Mouse (Mus musculus) midbrain, postnatal 0 days (tissue): ENCODE data around the gene 6430571L13Rik. TPM values are rescaled to one million over a fixed set of nuclear protein-coding genes. Genes with fewer than 3 reads are reported as not detected.

Source experiments
- ATAC-seq: fragments of 200-750 bp; cut with Nextera tagmentation; 2 replicates; pipeline ENCODE4 v1.8.0; 2017; ENCODE audit warnings: moderate number of reproducible peaks, mild to moderate bottlenecking, moderate TSS enrichment, moderate library complexity; ENCODE audit not compliant: low FRiP score
- DNase-seq: peaks from one replicate; pipeline ENCODE4 v3.0.0-alpha.2; 2015; ENCODE audit warnings: low spot score
- H3K27ac ChIP-seq: fragments of 300-500 bp; sonication (generic); 2 replicates; pipeline ENCODE4 v1.5.1; 2014; ENCODE audit warnings: low read depth, mild to moderate bottlenecking, low read length, mixed read lengths
- H3K27me3 ChIP-seq: fragments of 300-500 bp; sonication (generic); 2 replicates; pipeline ENCODE4 v1.6.1; 2014; ENCODE audit warnings: low read length, control low read depth, mixed read lengths; ENCODE audit not compliant: insufficient read depth
- H3K36me3 ChIP-seq: fragments of 300-500 bp; sonication (generic); 2 replicates; pipeline ENCODE4 v1.6.1; 2014; ENCODE audit warnings: low read length, control low read depth, mixed read lengths; ENCODE audit not compliant: insufficient read depth
- H3K4me1 ChIP-seq: fragments of 300-500 bp; sonication (generic); 2 replicates; pipeline ENCODE4 v1.6.1; 2014; ENCODE audit warnings: mild to moderate bottlenecking, control low read depth, antibody characterized with exemption, low read length, mixed read lengths; ENCODE audit not compliant: insufficient read depth
- H3K4me2 ChIP-seq: fragments of 300-500 bp; sonication (generic); 2 replicates; pipeline ENCODE4 v1.6.1; 2014; ENCODE audit warnings: low read depth, mild to moderate bottlenecking, low read length, mixed read lengths; ENCODE audit not compliant: poor library complexity, severe bottlenecking
- H3K4me3 ChIP-seq: fragments of 300-500 bp; sonication (generic); 2 replicates; pipeline ENCODE4 v1.5.1; 2014; ENCODE audit warnings: low read depth, mild to moderate bottlenecking, low read length, moderate library complexity
- H3K9ac ChIP-seq: fragments of 300-500 bp; sonication (generic); replicated peaks from 2 replicates; pipeline ENCODE4 v1.6.1; 2014; ENCODE audit warnings: mild to moderate bottlenecking, low read length, moderate library complexity, mixed read lengths; ENCODE audit not compliant: poor library complexity, severe bottlenecking
- H3K9me3 ChIP-seq: fragments of 300-500 bp; sonication (generic); 2 replicates; pipeline ENCODE4 v1.6.1; 2016; ENCODE audit warnings: low read length, control low read depth
- CTCF ChIP-seq: IDR thresholded peaks from 2 replicates; pipeline ENCODE4 v1.5.1; 2016; ENCODE audit warnings: antibody characterized with exemption, mild to moderate bottlenecking
- WGBS: fragments of 180-500 bp; shearing (Covaris S2); extraction: QIAGEN DNeasy Blood & Tissue Kit; methylation state at CpG from one replicate; pipeline ENCODE4 v1.1.7; 2014; 5-methylcytosine and 5-hydroxymethylcytosine counted together
- polyA plus RNA-seq: library from polyadenylated mRNA; unstranded; fragments of >200 nt; fragmentation: Nextera tagmentation; extraction: Ambion mirVana; gene quantifications from 2 replicates; pipeline ENCODE4 v1.2.1, GENCODE M21; 2015
- total RNA-seq: library from RNA; depleted of rRNA; stranded (reverse); fragments of >200 nt; gene quantifications from 2 replicates; pipeline ENCODE4 v1.2.3, GENCODE M21; 2014

6430571L13Rik gene
- total and polyA plus RNA-seq, 2 experiments from 2014 or later, result 10.4 to 13.6 TPM

GRCm38 (mm10) chr9:107322461-107323050 lies 17.8 kb upstream of the 6430571L13Rik start:
- no peak overlapping the region for H3K9ac ChIP-seq
- WGBS, result 86% methylated on average over 8 of the region's 8 CpGs

GRCm38 (mm10) chr9:107323558-107323957 lies 16.8 kb upstream of the 6430571L13Rik start:
- Histone ChIP-seq H3K9me3 (no peaks in the 10 kb centered on the region), H3K27me3 (no peaks in the 10 kb centered on the region), H3K36me3 (0 out of 2 replicates have a peak, but pooled peaks cover 3% of the 10 kb centered on the region), H3K4me2 (no peak overlapping the region), H3K4me3 (no peak overlapping the region), H3K27ac (no peak overlapping the region), H3K4me1 (no peaks in the 10 kb centered on the region), H3K9ac (no peak overlapping the region)
- peak; percentile 80 for DNase-seq
- no peak for TF ChIP-seq CTCF
- no peak for ATAC-seq
- 63% methylated on average over 6 of the region's 6 CpGs for WGBS

More at GRCm38 (mm10) chr9:107322461-107323050, 17.8 kb upstream of the 6430571L13Rik start:
- no peak overlapping the region for H3K4me2 ChIP-seq
- no peak overlapping the region for H3K4me3 ChIP-seq
- H3K27me3 ChIP-seq, result no peaks in the 10 kb centered on the region
- H3K4me1 ChIP-seq, result no peaks in the 10 kb centered on the region
- DNase-seq (no peak), ATAC-seq (no peak)
- H3K27ac ChIP-seq, result no peak overlapping the region
- no peak for TF ChIP-seq CTCF
- H3K9me3 ChIP-seq, result no peaks in the 10 kb centered on the region
- 0 out of 2 replicates have a peak, but pooled peaks cover 3% of the 10 kb centered on the region for H3K36me3 ChIP-seq

GRCm38 (mm10) chr9:107324799-107325561 lies 15.4 kb upstream of the 6430571L13Rik start:
- Histone ChIP-seq H3K4me2 (no peak overlapping the region), H3K9ac (no peak overlapping the region), H3K9me3 (no peaks in the 10 kb centered on the region), H3K27ac (no peak overlapping the region), H3K27me3 (no peaks in the 10 kb centered on the region), H3K4me1 (no peaks in the 10 kb centered on the region), H3K4me3 (no peak overlapping the region), H3K36me3 (0 out of 2 replicates have a peak, but pooled peaks cover 8% of the 10 kb centered on the region)
- ATAC-seq (no peak), DNase-seq (no peak)
- 62% methylated on average over 4 of the region's 4 CpGs for WGBS
- no peak for TF ChIP-seq CTCF

GRCm38 (mm10) chr9:107325904-107326303 lies 14.5 kb upstream of the 6430571L13Rik start:
- Histone ChIP-seq H3K9ac (no peak overlapping the region), H3K4me2 (no peak overlapping the region), H3K4me1 (no peaks in the 10 kb centered on the region), H3K27ac (no peak overlapping the region), H3K4me3 (no peak overlapping the region), H3K36me3 (0 out of 2 replicates have a peak, but pooled peaks cover 8% of the 10 kb centered on the region), H3K9me3 (no peaks in the 10 kb centered on the region), H3K27me3 (no peaks in the 10 kb centered on the region)
- no peak for TF ChIP-seq CTCF
- WGBS, result 90% methylated on average over 7 of the region's 7 CpGs
- ATAC-seq (no peak), DNase-seq (no peak)

GRCm38 (mm10) chr9:107327879-107328620 lies 12.4 kb upstream of the 6430571L13Rik start:
- no peak overlapping the region for H3K4me3 ChIP-seq
- no peak for ATAC-seq
- DNase-seq, result no peak
- H3K9ac ChIP-seq, result no peak overlapping the region
- H3K27ac ChIP-seq, result no peak overlapping the region
- no peaks in the 10 kb centered on the region for H3K4me1 ChIP-seq
- no peaks in the 10 kb centered on the region for H3K27me3 ChIP-seq
- H3K4me2 ChIP-seq, result no peak overlapping the region
- WGBS, result 91% methylated on average over 16 of the region's 16 CpGs
- TF ChIP-seq CTCF, result no peak
- peaks cover 18% of the 10 kb centered on the region for H3K36me3 ChIP-seq
- no peaks in the 10 kb centered on the region for H3K9me3 ChIP-seq
